Mouse (Mus musculus): ENCODE results near the gene Olfr1320. TPM values are rescaled to one million over a fixed set of nuclear protein-coding genes. Genes with fewer than 3 reads are reported as not detected.

The Olfr1320 gene
- not detected for total RNA-seq (2023)

DNA sequence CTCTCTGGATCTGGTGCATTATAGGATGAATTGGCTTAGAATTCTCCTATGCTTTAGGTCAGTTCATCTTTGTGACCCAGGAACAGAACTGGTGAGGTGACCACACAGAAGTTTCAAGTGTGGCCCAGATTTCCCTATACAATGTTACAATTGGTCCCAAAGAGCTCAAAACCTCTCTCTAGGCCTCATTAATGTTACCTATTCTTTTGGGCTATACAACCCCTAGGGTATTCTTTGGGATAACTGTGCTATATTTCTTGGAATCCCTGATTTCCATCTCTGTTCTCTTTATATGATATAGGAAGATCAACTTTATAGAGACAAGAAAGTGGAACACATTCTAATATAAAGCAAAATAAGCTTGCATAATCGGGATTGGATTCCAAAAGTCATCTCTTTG lies at the start of gene Olfr1320:
Olfr1320 (plus strand) TSS at position 301 of the 400 bp plus-strand sequence.

Other genes with a start within 250 kb of the Olfr1320 start
- not detected for gene Arhgap36, start 208.4 kb upstream of the Olfr1320 start, total RNA-seq (2023)
- not detected for gene Olfr1321, start 62.7 kb downstream of the Olfr1320 start, total RNA-seq (2023)
- not detected for gene Igsf1, start 125.4 kb downstream of the Olfr1320 start, total RNA-seq (2023)
- not detected for gene Olfr1322, start 219.2 kb downstream of the Olfr1320 start, total RNA-seq (2023)

Measured in CD8-positive naive resting alpha-beta T cell, adult 57 days (primary cell).